Mouse (Mus musculus) neural tube, embryonic 11.5 days (tissue): ENCODE measurements around the gene Tango2. TPM values are rescaled to one million over a fixed set of nuclear protein-coding genes. Genes with fewer than 3 reads are reported as not detected.
"Not testable (repeated sequence)": the region's sequence is repeated elsewhere in the genome, so short reads cannot be mapped to it uniquely, and the experiment has no call there.

Experiments used
- ATAC-seq: fragments of 200-750 bp; cut with Nextera tagmentation; 2 replicates; pipeline ENCODE4 v1.8.0; 2017; ENCODE audit warnings: moderate number of reproducible peaks, mild to moderate bottlenecking, moderate TSS enrichment, moderate library complexity; ENCODE audit not compliant: insufficient read depth, low FRiP score, low TSS enrichment
- DNase-seq: peaks from one replicate; pipeline ENCODE4 v3.0.0-alpha.2; 2015; ENCODE audit warnings: low spot score
- H3K27ac ChIP-seq: fragments of 300-500 bp; sonication (generic); 2 replicates; pipeline ENCODE4 v1.5.1; 2014; ENCODE audit warnings: low read depth, mild to moderate bottlenecking, low read length
- H3K27me3 ChIP-seq: fragments of 300-500 bp; sonication (generic); 2 replicates; pipeline ENCODE4 v1.6.1; 2014; ENCODE audit warnings: mild to moderate bottlenecking, low read length, mixed read lengths; ENCODE audit not compliant: control insufficient read depth, insufficient read depth
- H3K36me3 ChIP-seq: fragments of 300-500 bp; sonication (generic); 2 replicates; pipeline ENCODE4 v1.6.1; 2014; ENCODE audit warnings: mild to moderate bottlenecking, low read length, moderate library complexity, mixed read lengths; ENCODE audit not compliant: control insufficient read depth, insufficient read depth
- H3K4me1 ChIP-seq: fragments of 300-500 bp; sonication (generic); 2 replicates; pipeline ENCODE4 v1.6.1; 2014; ENCODE audit warnings: low read length, mixed read lengths; ENCODE audit not compliant: control insufficient read depth, insufficient read depth
- H3K4me2 ChIP-seq: fragments of 300-500 bp; sonication (generic); 2 replicates; pipeline ENCODE4 v1.6.1; 2014; ENCODE audit warnings: low read depth, mild to moderate bottlenecking, moderate library complexity
- H3K4me3 ChIP-seq: fragments of 300-500 bp; sonication (generic); 2 replicates; pipeline ENCODE4 v1.5.1; 2014; ENCODE audit warnings: low read depth, low read length
- H3K9ac ChIP-seq: fragments of 300-500 bp; sonication (generic); 2 replicates; pipeline ENCODE4 v1.6.1; 2014; ENCODE audit warnings: mild to moderate bottlenecking, low read length
- H3K9me3 ChIP-seq: fragments of 300-500 bp; sonication (generic); 2 replicates; pipeline ENCODE4 v1.6.1; 2016; ENCODE audit warnings: low read length; ENCODE audit not compliant: control insufficient read depth
- WGBS: fragments of 180-500 bp; shearing (Covaris S2); extraction: QIAGEN DNeasy Blood & Tissue Kit; methylation state at CpG from one replicate; pipeline ENCODE4 v1.1.7; 2014; 5-methylcytosine and 5-hydroxymethylcytosine counted together
- polyA plus RNA-seq: library from polyadenylated mRNA; unstranded; fragments of >200 nt; fragmentation: Nextera tagmentation; extraction: Ambion mirVana; gene quantifications from 2 replicates; pipeline ENCODE4 v1.2.1, GENCODE M21; 2014

Gene Tango2
- polyA plus RNA-seq, 1 experiment from 2014 or later = 49.8 TPM

DNA sequence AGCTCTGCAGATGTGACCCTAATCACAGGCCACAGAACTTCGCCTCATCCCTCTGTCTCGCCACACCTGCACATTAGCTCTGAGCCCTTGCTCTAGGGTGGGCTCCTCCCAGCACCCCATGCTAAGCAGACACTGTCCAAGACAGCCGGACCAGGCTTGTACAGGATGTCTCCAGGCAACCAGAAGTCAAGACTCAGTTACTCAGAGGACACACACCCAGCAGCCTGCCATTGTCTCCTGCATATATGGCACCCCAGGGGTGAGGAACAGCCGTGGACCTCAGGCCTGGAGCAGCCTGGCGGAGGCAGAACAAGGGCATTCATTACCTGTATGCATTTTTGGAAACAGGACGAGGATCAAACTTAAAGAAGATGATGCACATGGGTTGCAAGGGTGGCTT lies 23.9 kb downstream of the Tango2 start:
- Histone ChIP-seq H3K27ac (no peak overlapping the region), H3K9me3 (no peaks in the 10 kb centered on the region), H3K9ac (no peak overlapping the region), H3K4me3 (no peak overlapping the region), H3K36me3 (no peaks in the 10 kb centered on the region), H3K4me1 (no peaks in the 10 kb centered on the region), H3K27me3 (no peaks in the 10 kb centered on the region), H3K4me2 (no peak overlapping the region)
- 81% methylated on average over 6 of the region's 6 CpGs for WGBS
- DNase-seq (no peak), ATAC-seq (no peak)

- Histone ChIP-seq H3K4me3 (no peak overlapping the region), H3K27me3 (no peaks in the 10 kb centered on the region), H3K4me1 (no peaks in the 10 kb centered on the region), H3K36me3 (no peaks in the 10 kb centered on the region), H3K27ac (no peak overlapping the region), H3K4me2 (no peak overlapping the region), H3K9ac (no peak overlapping the region), H3K9me3 (no peaks in the 10 kb centered on the region)
- 87% methylated on average over 2 of the region's 2 CpGs for WGBS
- no peak for ATAC-seq
- DNase-seq = no peak
Measured at GRCm38 (mm10) chr16:18323460-18323859, 24.4 kb downstream of the Tango2 start.

GRCm38 (mm10) chr16:18321443-18321842 lies 26.5 kb downstream of the Tango2 start:
- H3K9ac ChIP-seq = no peak overlapping the region
- DNase-seq = no peak
- 84% methylated on average over 2 of the region's 2 CpGs for WGBS
- no peak overlapping the region for H3K4me2 ChIP-seq
- H3K9me3 ChIP-seq = no peaks in the 10 kb centered on the region
- no peak overlapping the region for H3K4me3 ChIP-seq
- no peaks in the 10 kb centered on the region for H3K27me3 ChIP-seq
- no peaks in the 10 kb centered on the region for H3K36me3 ChIP-seq
- no peak overlapping the region for H3K27ac ChIP-seq
- no peak for ATAC-seq
- H3K4me1 ChIP-seq = no peaks in the 10 kb centered on the region

GRCm38 (mm10) chr16:18318992-18319391 lies 28.9 kb downstream of the Tango2 start:
- Histone ChIP-seq H3K36me3 (no peaks in the 10 kb centered on the region), H3K4me2 (no peak overlapping the region), H3K9me3 (no peaks in the 10 kb centered on the region), H3K27me3 (no peaks in the 10 kb centered on the region), H3K4me3 (no peak overlapping the region), H3K27ac (no peak overlapping the region), H3K4me1 (no peaks in the 10 kb centered on the region), H3K9ac (no peak overlapping the region)
- WGBS = 70% methylated on average over 3 of the region's 3 CpGs
- DNase-seq = no peak
- no peak for ATAC-seq

DNA sequence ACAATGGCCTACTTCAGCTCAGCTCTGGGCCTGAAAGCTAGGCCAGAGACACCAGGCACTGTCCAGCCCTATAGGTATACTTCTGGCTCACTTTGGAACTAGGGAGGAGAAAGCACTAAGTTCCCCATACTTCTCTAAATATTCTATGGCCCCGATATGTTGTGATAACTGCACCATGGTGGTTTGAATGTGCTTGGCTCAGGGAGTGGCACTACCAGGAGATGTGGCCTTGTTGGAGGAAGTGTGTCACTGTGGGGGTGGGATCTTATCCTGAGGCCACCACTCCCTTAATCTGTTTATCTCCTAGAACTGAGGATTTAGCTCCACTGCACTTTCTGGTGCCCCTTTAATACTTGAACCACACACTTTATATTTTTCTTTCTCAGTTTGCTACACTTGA lies 39.7 kb downstream of the Tango2 start:
- Histone ChIP-seq H3K27me3 (no peaks in the 10 kb centered on the region), H3K9me3 (no peaks in the 10 kb centered on the region), H3K36me3 (0 out of 2 replicates have a peak, but pooled peaks cover 2% of the 10 kb centered on the region), H3K4me2 (no peak overlapping the region), H3K9ac (no peak overlapping the region), H3K27ac (no peak overlapping the region), H3K4me3 (no peak overlapping the region), H3K4me1 (no peaks in the 10 kb centered on the region)
- no peak for DNase-seq
- no peak for ATAC-seq
- WGBS = 93% methylated on average over 1 of the region's 1 CpGs

DNA sequence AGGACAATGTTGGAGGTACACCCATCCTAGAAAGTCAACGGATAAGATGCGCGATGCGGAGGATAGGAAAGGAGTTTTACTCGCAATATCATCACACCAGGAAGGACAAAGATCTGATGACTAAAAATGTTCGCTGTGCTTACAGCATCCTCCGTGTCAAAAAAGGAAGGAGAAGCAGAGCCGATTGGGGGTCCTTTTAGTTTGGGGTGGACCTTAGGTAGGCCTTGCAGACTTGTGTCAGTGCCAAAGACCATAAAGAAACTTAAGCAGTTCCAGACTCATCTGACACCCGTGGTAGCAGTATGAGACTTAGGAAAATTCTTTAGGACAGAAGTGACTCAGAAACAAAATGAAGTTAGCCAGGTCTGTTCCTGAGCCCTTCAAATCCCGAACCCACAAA lies 58.3 kb downstream of the Tango2 start:
- not testable (repeated sequence) for DNase-seq, H3K27me3 ChIP-seq, H3K36me3 ChIP-seq, H3K9me3 ChIP-seq
- Histone ChIP-seq H3K4me3 (peak overlapping the region; percentile 98), H3K4me1 (peaks cover 17% of the 10 kb centered on the region), H3K4me2 (peak overlapping the region; percentile 98), H3K9ac (peak overlapping the region; percentile 97), H3K27ac (0 out of 2 replicates have a peak overlapping the region, but pooled peaks have one; percentile 44)
- WGBS = 5% methylated on average over 9 of the region's 10 CpGs
- ATAC-seq = 0 out of 2 replicates have a peak, but pooled peaks have one; percentile 1

DNA sequence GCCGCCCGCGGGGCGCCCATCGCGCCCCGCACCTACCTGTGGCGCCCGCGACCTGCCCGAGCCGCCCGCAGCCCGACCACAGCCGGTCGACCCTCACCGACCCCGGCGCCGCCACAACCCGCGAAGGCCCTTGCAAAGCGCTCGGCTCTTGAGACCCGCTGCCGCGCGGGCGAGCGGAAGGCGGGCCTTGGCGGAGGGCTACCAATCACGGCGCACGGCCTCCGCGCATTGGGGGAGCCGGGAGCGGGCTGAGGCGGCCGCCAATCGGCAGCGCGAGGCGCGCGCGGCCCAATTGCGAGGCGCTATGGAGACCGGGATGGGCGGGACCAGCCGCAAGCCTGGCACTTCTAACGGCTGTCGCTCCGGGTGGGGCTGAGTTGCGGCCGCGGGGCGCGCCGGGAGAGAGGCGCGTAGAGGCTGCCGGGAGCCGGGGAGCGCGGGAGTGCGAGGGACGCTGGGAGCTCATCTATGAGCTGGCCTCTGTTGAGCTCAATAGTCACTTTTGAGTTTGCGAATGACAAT lies 58.8 kb downstream of the Tango2 start, which contains the start of gene Dgcr8:
Gene Dgcr8, minus strand, starts transcription at position 180 of the 522 bp plus-strand sequence.
- H3K9ac ChIP-seq = peak within 1 kb of the TSS; percentile 97
- peak within 1 kb of the TSS; percentile 83 for H3K27ac ChIP-seq
- H3K9me3 ChIP-seq = no peaks in the 10 kb centered on the region
- H3K27me3 ChIP-seq = no peaks in the 10 kb centered on the region
- peaks cover 8% of the 10 kb centered on the region for H3K36me3 ChIP-seq
- H3K4me1 ChIP-seq = peaks cover 17% of the 10 kb centered on the region
- peak within 1 kb of the TSS; percentile 98 for H3K4me2 ChIP-seq
- peak; percentile 100 for DNase-seq
- H3K4me3 ChIP-seq = peak within 1 kb of the TSS; percentile 98
- under 1% methylated on average over 68 of the region's 71 CpGs for WGBS
- peak; percentile 99 for ATAC-seq

- Histone ChIP-seq H3K4me2 (peak overlapping the region; percentile 98), H3K4me1 (peaks cover 17% of the 10 kb centered on the region), H3K9me3 (no peaks in the 10 kb centered on the region), H3K4me3 (peak overlapping the region; percentile 98), H3K9ac (peak overlapping the region; percentile 97), H3K27ac (peak overlapping the region; percentile 83), H3K27me3 (no peaks in the 10 kb centered on the region), H3K36me3 (peaks cover 13% of the 10 kb centered on the region)
- under 1% methylated on average over 29 of the region's 31 CpGs for WGBS
- no peak for DNase-seq
- peak; percentile 79 for ATAC-seq
Measured at GRCm38 (mm10) chr16:18288581-18289061, 59.3 kb downstream of the Tango2 start.

DNA sequence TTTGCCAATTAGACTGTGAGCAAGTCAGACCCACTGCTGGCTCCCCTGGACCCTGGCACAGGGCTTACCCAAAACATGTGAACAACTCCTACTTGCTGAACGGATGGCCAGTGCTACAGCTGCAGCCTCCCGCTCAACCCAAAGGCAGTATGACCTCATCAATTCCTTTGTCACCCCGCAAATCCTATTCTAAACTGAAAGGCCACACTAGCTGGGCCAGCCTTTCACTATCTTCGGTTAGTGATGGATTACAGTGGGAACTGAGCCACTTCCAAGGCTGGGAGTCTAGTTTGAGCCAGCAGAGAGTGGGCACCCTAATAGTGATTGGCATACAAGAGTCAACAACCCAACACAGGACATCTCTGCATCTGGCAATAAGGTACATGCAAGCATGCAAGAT lies 59.7 kb downstream of the Tango2 start:
- Histone ChIP-seq H3K4me1 (peaks cover 17% of the 10 kb centered on the region), H3K9me3 (no peaks in the 10 kb centered on the region), H3K9ac (peak overlapping the region; percentile 97), H3K27me3 (no peaks in the 10 kb centered on the region), H3K4me3 (peak overlapping the region; percentile 98), H3K27ac (no peak overlapping the region), H3K4me2 (peak overlapping the region; percentile 98), H3K36me3 (peaks cover 16% of the 10 kb centered on the region)
- 0% methylated on average over 4 of the region's 4 CpGs for WGBS
- no peak for ATAC-seq
- DNase-seq = peak; percentile 41
